Mouse (Mus musculus): ENCODE measurements around the gene Igf2bp2. TPM values are rescaled to one million over a fixed set of nuclear protein-coding genes. Genes with fewer than 3 reads are reported as not detected.

The Igf2bp2 gene
- total RNA-seq, 4 experiments from 2014 or later: 0.53 to 1.4 (median 1.2) TPM

GRCm38 (mm10) chr16:22149659-22150345, 13.3 kb downstream of the Igf2bp2 start:
- no peak for DNase-seq (ENCODE audit: low spot score in 2 of 2)

DNA sequence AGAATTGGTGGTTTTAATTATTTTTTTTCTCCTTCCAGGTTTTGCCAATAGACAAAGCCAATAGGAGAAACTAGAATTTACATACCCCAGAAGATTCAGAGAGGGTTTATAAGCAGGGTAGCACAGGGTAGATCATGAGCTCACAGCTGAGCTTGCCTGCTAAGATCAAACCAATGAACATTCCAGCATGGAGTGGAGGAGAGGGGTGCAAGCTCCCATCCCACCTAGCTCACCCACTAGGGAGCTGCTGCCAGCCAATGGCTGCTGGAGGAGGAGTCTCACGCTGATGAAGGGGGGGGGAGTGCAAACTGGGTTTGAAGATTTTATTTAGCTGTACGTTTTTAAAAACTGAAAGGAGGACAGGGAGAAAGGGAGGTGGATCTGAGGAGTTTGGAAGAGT, 14.0 kb downstream of the Igf2bp2 start:
- no peak for DNase-seq (ENCODE audit: low spot score in 2 of 2)

DNA sequence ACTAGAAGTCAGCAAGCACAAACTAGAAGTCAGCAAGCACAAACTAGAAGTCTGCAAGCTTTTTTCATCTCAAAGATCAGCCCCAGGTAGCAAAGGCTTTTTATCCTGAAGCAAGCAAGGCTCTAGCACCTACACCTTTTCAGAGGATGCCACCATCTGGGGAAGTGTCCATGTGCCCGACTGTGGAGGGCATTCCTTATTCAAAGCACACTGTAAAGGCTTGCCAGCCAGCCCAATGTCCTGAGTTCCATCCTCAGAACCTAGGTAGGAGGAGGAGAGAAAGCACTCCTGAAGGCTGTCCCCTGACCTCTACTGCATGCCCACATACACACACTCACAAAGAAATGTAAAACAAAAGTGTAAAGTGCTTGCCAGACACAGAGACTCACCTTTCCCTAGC, 16.0 kb downstream of the Igf2bp2 start:
- DNase-seq (ENCODE audit: low spot score in 2 of 2): no peak

DNA sequence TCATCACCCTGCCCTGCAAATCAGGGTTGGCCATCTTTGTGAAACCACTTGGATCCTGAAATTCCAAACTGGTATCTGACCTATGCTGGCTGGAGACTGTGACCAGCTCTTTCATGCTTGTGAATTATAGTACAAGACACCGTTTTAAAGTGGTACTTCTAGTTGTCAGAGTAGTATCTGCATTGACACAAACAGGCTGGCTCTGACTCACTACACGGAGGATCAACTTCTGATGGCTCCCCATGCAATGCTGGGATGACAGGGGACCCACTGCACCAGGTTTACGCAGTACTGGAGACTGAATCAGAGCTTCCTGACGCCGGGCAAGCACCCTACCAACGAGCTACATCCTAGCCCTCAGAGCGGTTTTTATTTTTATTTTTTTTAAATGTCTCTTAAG, 17.0 kb downstream of the Igf2bp2 start:
- no peak for DNase-seq (ENCODE audit: low spot score in 2 of 2)

DNA sequence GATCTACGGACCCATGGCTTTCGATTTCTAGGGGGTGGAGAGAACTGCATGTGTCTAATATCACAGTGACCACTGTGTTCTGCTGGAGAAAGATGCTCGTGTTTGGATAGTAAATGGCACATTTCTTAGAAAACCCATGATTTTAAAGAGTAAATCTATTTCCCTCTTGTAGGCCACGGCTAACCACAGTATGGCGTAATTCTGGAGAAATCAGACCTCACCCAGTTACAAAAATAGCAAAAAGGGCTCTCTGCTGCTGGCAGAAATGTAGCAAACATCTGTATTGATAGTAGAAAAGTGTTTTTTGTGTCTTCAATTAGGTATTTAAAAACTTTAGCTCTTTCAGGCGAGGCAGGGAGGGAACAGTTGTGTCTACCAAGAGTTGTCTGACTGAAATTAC, 18.6 kb downstream of the Igf2bp2 start:
- DNase-seq (ENCODE audit: low spot score in 2 of 2): no peak

DNA sequence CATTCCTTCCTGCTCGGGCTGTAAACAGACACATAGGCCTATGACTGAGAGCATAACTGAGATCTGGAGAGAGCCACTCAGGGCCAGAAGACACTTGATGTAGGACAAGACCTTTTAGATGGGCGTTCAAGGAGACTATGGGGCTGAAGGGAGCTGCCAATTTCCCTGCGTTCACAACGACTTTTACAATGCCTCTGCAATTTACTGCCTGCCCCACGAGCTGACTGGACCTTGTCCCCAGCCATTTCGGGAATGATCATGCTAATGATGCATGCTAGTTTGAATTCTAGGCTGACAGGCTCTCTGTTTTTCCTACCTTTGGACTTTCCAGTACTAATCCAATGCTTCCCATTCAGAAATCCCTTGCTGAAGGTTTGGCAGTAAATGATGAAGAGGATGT, 22.2 kb downstream of the Igf2bp2 start:
- DNase-seq (ENCODE audit: low spot score in 2 of 2): no peak

DNA sequence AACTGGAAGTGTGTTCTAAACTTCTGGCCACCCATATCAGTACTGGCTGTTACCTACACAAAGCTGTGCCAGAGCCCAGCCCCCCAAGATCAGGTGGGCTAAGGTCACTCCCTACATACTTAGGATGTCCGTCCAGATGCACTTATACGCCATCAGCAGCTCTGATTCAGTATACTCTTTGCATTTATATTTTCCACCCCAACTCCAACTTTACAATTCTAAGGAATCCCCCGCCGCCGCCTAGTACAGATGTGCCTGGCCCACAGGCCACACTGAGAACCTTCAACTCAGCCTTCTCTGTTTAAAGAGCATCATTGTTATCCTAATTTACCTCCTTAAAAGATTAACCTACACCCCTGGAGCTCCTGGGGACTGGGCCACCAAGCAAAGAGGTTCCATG, 23.3 kb downstream of the Igf2bp2 start:
- DNase-seq (ENCODE audit: low spot score in 2 of 2): no peak

DNA sequence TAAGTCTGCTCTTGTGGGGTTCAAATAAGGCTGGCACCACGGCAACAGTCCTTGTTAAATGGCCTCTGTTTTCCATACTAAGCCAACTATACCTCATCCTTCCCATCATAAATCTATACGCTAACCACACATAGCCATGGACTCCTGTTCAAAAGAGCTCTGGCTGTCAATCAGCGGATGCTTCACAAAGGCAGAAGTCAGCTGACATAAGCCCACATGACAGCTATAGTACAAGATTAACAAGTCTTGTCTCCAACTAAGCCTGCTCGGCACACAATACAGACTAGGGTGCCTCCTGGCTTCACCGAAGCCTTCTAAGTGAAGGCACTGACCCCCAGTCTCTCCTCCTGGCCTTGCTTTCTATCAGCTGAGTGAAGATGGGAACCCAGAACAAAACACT, 26.9 kb downstream of the Igf2bp2 start:
- no peak for DNase-seq (ENCODE audit: low spot score in 2 of 2)

GRCm38 (mm10) chr16:22131321-22131720, 31.8 kb downstream of the Igf2bp2 start:
- DNase-seq (ENCODE audit: low spot score in 2 of 2): no peak

- DNase-seq (ENCODE audit: low spot score in 2 of 2): no peak
Measured at GRCm38 (mm10) chr16:22129511-22129910, 33.6 kb downstream of the Igf2bp2 start.

DNA sequence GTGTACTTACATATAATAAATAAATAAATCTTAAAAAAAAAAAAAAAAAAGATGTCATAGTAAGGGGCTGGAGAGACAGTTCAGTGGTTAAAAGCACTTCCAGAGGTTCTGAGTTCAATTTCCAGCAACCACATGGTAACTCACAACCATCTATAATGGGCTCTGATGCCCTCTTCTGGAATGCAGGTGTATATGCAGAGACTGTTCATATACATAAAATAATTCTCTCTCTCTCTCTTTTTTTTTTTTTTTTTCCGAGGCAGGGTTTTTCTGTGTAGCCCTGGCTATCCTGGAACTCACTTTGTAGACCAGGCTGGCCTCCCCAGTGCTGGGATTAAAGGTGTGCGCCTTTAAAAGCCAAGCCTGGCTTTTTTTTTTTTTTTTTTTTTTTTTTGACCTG, 34.5 kb downstream of the Igf2bp2 start:
- no peak for DNase-seq (ENCODE audit: low spot score in 2 of 2)

GRCm38 (mm10) chr16:22127806-22128205, 35.3 kb downstream of the Igf2bp2 start:
- DNase-seq (ENCODE audit: low spot score in 2 of 2): no peak

GRCm38 (mm10) chr16:22126936-22127335, 36.2 kb downstream of the Igf2bp2 start:
- DNase-seq (ENCODE audit: low spot score in 2 of 2): no peak

DNA sequence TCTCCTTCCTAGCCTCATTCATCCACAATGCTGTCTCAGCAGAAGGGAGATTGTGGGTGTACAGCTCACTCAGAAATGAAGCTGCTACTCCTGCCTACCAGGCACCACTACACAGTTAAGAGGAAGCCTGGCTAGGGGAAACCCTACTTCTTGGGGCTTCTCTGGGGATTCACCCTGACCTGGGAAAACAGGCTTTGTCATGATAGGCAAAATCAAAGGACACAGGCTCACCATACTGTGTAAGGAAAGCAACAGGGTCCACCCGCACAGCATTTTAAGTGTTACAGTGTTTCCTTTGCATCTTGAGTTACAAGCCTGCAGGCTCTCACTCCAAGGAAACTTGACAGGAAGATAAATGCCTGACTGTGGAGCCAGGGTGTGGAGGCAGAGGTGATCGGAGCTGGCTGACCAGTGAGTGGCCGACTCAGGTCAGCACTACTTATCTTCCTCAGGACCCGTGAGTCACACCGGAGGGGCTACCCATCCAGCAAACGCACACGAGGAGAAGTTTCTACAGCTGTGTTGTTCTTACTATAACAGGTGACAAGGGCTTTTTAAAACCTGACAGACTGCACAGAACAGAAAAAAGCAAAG, 38.7 kb downstream of the Igf2bp2 start:
- DNase-seq (ENCODE audit: low spot score in 2 of 2): no peak

DNA sequence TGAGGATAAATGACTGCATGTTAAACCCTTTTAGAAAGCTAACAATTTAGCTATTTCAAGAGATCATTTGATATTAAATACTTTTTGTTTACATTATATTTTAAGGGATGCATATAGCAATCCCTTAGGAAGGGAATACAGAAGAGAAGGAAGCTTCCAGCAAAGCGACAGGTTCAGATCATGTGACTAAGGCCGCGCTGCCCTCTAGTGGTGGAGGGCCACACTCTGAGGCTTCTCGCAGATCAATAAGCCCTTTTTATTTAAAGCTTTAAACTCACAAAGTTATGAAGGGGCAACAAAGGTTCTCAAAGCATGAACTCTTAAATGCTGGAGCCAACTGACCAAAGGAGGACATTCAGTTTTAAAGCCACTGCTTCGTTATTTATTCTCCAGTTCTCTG, 39.4 kb downstream of the Igf2bp2 start:
- peak; percentile 23 to 33 for DNase-seq (ENCODE audit: low spot score in 2 of 2)

DNA sequence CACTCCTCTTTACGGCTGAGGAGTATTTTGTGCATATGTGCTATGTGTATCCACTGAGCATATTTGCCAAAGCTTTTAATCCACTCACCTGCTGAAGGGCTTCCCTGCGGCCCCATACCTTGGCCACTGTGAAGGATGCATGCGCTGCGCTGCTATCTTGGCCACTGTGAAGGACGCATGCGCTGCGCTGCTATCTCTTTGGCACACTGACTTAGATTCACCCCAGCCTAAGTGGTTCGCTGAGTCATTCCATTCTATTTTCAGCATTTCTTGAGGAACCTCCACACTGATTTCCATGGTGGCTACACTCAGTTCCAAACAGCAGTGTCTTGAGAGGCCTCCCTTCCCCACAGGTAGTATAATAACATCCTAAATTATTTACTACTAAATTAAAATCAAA, 42.0 kb downstream of the Igf2bp2 start:
- DNase-seq (ENCODE audit: low spot score in 2 of 2): no peak

DNA sequence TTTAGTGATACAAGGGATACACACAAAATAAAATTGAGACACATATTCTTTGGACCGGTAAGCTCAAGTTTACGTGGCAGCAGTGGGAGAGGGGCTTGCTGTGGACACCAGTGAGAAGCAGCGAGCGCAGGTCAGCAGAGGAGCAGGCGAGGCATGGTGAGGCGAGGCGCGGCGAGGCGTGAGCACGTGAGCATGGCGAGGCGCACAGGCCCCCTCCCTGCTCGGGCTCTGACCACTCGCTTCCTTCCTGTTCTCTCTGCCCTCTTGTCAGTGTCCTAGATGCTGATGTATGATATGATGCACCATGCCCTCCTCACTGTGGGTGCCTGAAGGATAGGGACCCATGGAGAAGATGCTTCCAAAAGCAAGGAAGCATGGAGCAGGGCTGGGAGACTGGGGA, 43.6 kb downstream of the Igf2bp2 start:
- no peak for DNase-seq (ENCODE audit: low spot score in 2 of 2)

GRCm38 (mm10) chr16:22118716-22119501, 44.2 kb downstream of the Igf2bp2 start:
- DNase-seq (ENCODE audit: low spot score in 2 of 2): no peak

GRCm38 (mm10) chr16:22118151-22118550, 44.9 kb downstream of the Igf2bp2 start:
- no peak for DNase-seq (ENCODE audit: low spot score in 2 of 2)

DNA sequence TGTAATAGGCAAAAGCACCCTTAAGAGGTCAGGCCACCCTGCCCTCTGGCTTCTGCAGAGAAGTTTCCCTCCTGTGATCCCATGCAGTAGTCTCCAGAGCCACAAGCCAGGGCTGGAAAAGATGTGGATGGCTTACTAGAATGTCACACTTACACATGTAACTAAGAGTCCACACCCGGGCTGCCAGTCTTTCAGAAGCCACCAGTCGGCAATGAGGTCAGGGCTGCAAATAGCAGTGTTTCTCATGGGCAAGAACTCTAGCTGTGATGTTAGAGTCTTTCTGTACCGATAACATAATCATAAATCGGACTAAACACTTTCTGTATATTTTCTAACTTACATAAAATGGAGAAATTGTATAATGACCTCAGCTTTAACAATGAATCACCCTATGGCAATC, 46.4 kb downstream of the Igf2bp2 start:
- DNase-seq (ENCODE audit: low spot score in 2 of 2): peak; percentile 27 to 30

DNA sequence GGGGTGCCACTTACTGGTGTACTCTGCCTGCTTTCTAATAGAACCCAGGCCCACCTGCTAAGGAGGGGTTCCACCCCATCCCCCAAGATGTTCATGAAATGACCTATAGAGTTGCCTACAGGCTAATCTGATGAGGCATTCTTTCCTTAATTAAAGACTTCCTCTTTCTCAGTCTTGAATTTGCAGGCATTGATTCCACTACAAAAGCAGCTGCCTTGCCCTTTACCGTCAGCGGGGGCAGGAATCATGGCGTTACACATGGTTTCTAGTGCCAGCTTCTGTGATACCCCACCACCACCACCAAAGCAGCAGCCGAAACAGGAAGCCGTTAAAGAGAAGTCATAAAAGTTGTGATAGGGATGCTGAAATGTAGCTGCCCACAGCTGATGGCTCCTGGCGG, 47.0 kb downstream of the Igf2bp2 start:
- DNase-seq (ENCODE audit: low spot score in 2 of 2): no peak

DNA sequence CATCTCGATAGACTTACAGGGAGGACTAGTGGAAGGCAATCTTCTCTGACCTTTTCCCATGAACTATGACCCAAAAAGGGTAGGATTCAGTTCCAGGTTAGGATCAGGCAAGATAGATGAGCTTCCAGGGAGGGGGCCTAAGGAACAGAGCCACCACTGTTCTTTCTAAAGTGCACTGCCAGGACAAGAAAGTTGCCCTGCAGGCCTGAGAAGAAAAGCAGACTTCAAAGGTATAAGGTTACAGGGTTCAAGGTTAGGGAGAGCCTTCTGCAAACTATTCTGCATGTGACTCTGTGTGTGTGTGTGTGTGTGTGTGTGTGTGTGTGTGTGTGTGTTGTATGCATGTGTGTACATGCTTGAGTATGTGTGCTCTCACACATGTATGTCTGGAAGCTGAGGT, 53.1 kb downstream of the Igf2bp2 start:
- no peak for DNase-seq (ENCODE audit: low spot score in 2 of 2)

DNA sequence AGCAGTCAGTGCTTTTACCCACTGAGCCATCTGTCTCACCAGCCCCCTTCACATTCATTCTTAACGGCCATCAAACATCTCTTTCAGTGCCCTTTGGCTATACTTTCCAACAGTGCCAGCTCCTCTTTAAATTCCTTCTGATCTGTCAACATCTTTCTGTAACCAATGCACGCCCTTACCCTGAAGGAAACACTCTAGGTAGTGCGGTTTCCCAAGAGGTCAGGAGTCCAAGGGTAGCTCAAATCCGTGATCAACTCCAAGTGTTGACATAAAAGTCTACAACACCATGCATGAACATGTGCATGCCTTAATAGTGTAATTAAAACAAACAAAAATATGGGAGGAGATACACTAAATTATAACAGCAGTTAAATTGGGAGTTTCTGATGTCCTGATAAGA, 53.9 kb downstream of the Igf2bp2 start:
- DNase-seq (ENCODE audit: low spot score in 2 of 2): no peak

Measured in gastrocnemius, adult 8-10 months (tissue).